Mouse (Mus musculus) G1E-ER4 (cell line): Measurements from ENCODE around the gene Foxi1. TPM values are rescaled to one million over a fixed set of nuclear protein-coding genes. Genes with fewer than 3 reads are reported as not detected.

Source experiments
- GATA1 ChIP-seq: IDR thresholded peaks from one replicate; pipeline ENCODE4 v1.8.0; 2012; ENCODE audit warnings: low read length, inconsistent platforms
- polyA plus RNA-seq: library from polyadenylated mRNA; stranded (reverse); fragments of >175 nt; gene quantifications from 2 replicates; pipeline ENCODE4 v1.2.3, GENCODE M21; 2012

Gene Foxi1
- polyA plus RNA-seq, 1 experiment = not detected

DNA sequence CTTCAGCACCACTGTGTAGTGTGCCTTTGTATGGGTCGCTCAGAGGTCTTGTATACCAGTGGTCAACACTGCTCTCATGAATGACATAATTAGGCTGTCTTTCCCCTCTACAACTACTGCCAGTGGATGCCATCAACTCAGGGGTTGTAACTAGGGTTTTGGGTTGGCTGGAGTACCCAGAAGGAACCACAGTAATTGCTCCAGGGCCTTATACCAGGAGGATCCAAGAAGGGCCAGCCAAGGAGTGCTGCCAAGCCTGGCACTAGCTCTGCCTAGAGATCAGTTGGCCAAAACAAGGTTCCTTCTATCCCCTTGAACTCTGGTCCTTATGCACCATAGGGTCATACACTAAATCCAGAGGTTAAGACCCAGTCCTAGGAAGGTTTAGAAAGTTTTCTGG, 31.5 kb downstream of the Foxi1 start:
- no peak for TF ChIP-seq GATA1

DNA sequence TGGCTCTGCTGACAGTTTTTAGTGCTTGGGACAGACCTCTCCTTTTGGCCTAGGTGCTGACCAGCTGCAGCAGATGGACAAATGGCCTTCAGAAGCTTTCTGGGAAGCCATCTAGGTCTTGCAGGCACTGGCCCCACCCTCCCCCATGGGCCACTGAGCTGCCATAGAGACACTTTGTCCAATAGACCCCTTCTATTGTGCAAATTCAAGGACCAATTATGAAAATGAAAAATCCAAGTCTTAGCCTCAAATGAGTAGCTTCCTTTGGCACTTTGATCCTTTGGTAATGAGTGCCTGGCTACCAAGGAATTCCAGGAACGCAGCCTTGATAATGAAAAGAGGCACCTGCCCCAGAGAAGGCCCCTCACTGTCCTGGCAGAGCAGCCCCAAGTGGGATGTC, 36.7 kb downstream of the Foxi1 start:
- TF ChIP-seq GATA1 = no peak

DNA sequence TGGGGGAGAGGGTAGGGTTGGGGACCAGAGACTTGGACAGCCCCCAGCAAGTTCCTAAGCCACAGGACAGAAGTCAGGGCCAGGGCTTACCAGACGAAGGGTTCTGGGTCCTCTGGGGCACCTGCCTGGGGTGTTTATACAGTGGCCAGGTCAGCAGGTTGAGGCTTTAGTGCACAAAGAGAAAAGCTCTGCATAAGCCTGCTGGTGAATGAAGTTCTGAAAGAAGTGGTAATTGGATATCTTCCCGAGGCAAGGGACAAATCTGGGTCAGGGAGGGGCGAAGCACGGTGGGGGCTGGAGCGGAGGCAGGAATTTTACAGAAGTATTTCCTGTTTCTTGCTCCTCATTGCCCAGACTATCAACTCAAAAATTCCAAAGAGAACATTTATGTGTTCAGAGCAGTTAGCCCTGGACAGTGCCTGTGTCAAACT, 38.4 kb downstream of the Foxi1 start:
- no peak for TF ChIP-seq GATA1

GRCm38 (mm10) chr11:34166392-34166791, 41.5 kb downstream of the Foxi1 start:
- no peak for TF ChIP-seq GATA1

- TF ChIP-seq GATA1 = no peak
Measured at GRCm38 (mm10) chr11:34165278-34165677, 42.6 kb downstream of the Foxi1 start.

- TF ChIP-seq GATA1 = no peak
Measured at GRCm38 (mm10) chr11:34158916-34159315, 49.0 kb downstream of the Foxi1 start.

DNA sequence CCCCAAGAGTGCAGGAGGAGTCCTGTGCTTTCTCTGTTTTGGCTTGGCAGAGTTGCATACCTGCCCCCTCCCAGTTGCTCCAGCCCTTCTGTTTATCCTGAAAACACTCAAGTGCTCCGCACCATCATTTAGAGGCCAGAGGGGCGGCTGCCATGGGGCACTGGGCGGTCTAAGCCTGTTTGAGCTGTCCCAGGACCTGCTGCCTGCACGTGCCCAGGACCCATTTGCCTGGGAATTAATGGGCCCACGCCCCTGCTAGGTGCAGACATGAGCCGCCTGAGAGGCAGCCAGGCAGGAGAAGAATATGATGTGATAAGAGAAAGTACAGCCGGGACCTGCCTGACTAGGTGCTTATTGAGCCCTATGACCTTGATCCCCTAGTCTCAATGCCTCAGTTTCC, 52.7 kb downstream of the Foxi1 start:
- TF ChIP-seq GATA1 = no peak

Other genes with a start within 250 kb of the Foxi1 start
- not detected in 2 replicates for gene Kcnmb1, start 245.1 kb downstream of the Foxi1 start, polyA plus RNA-seq
- 0.03 TPM in 1 of 2 replicates, not detected in the other for gene Kcnip1, start 214.9 kb downstream of the Foxi1 start, polyA plus RNA-seq
- 3.7 and 8.0 TPM in 2 replicates for gene Lcp2, start 161.2 kb downstream of the Foxi1 start, polyA plus RNA-seq
- gene 4930469K13Rik, start 109.5 kb downstream of the Foxi1 start, polyA plus RNA-seq = not detected in 2 replicates
- gene Fam196b, start 106.7 kb upstream of the Foxi1 start, polyA plus RNA-seq = not detected in 2 replicates